Mouse (Mus musculus): ENCODE results near the gene Pde9a. TPM values are rescaled to one million over a fixed set of nuclear protein-coding genes. Genes with fewer than 3 reads are reported as not detected.
A peak's percentile ranks its signal among the peaks of the same experiment; 100 is the strongest.

Pde9a gene
- polyA plus RNA-seq, 1 experiment, result 74.3 TPM

- DNase-seq, result no peak
- Histone ChIP-seq H3K4me1 (ENCODE audit: control insufficient read depth, insufficient read depth, low read length) (no peaks in the 10 kb centered on the region), H3K36me3 (ENCODE audit: control insufficient read depth, insufficient read depth, low read length) (no peaks in the 10 kb centered on the region), H3K27me3 (replicated peaks; ENCODE audit: control insufficient read depth, insufficient read depth, low read length) (no peaks in the 10 kb centered on the region), H3K4me3 (ENCODE audit: insufficient read depth, low read depth, low read length) (no peak overlapping the region), H3K27ac (ENCODE audit: insufficient read depth, low read depth, low read length) (no peak overlapping the region)
- TF ChIP-seq POLR2A (IDR thresholded peaks at IDR 0.05; ENCODE audit: low read depth, low read length) (no peak), CTCF (conservative IDR thresholded peaks at IDR 0.05; ENCODE audit: insufficient read depth, insufficient read length, low read depth, low read length) (no peak)
- 58% methylated on average over 3 of the region's 3 CpGs for WGBS
Observed at GRCm38 (mm10) chr17:31419995-31420394, 34.0 kb downstream of the Pde9a start.

DNA sequence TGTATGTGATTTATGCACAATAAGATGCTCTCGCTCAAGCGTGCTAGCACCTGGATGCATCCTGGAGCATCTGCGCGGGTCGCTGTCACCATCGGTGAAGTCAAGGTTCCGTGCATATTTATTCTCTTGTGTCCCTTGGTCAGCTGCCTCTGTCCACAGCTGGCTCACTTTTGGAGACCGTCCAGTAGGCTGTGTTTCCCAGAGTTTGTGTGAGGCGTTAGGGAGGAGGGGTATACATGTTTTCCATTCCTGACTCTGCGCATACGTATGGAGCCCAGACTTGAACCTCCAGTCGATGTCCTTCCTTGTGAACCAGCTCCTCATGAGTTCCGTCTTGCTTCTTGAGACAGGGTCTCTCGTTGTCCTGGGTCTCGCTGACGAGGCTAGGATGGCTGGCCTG, 34.6 kb downstream of the Pde9a start:
- H3K27ac ChIP-seq (ENCODE audit: insufficient read depth, low read depth, low read length), result no peak overlapping the region
- H3K4me1 ChIP-seq (ENCODE audit: control insufficient read depth, insufficient read depth, low read length), result no peaks in the 10 kb centered on the region
- no peaks in the 10 kb centered on the region for H3K27me3 ChIP-seq (replicated peaks; ENCODE audit: control insufficient read depth, insufficient read depth, low read length)
- WGBS, result 80% methylated on average over 16 of the region's 16 CpGs
- no peak overlapping the region for H3K4me3 ChIP-seq (ENCODE audit: insufficient read depth, low read depth, low read length)
- no peaks in the 10 kb centered on the region for H3K36me3 ChIP-seq (ENCODE audit: control insufficient read depth, insufficient read depth, low read length)
- TF ChIP-seq CTCF (conservative IDR thresholded peaks at IDR 0.05; ENCODE audit: insufficient read depth, insufficient read length, low read depth, low read length), result no peak
- TF ChIP-seq POLR2A (IDR thresholded peaks at IDR 0.05; ENCODE audit: low read depth, low read length), result no peak
- no peak for DNase-seq

DNA sequence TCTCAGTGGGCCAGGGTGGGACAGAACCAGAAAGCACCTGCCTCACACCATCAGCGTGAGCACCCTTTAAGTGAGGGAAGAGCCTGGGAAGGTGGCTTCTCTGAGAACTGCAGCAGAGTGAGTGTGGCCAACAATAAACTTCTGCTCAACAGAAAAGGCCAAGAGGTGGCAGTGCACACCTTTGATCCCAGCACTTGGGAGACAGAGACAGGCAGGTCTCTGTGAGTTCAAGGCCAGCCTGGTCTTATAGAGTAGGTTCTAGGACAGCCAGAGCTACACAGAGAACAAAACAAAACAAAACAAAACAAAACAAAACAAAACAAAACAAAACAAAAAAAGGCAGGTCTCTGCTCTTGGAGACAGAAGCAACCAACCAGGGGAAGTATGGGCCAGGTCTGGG, 36.4 kb downstream of the Pde9a start:
- no peak for DNase-seq
- H3K4me1 ChIP-seq (ENCODE audit: control insufficient read depth, insufficient read depth, low read length), result no peaks in the 10 kb centered on the region
- no peak for TF ChIP-seq CTCF (conservative IDR thresholded peaks at IDR 0.05; ENCODE audit: insufficient read depth, insufficient read length, low read depth, low read length)
- TF ChIP-seq POLR2A (IDR thresholded peaks at IDR 0.05; ENCODE audit: low read depth, low read length), result no peak
- no peaks in the 10 kb centered on the region for H3K36me3 ChIP-seq (ENCODE audit: control insufficient read depth, insufficient read depth, low read length)
- H3K27me3 ChIP-seq (replicated peaks; ENCODE audit: control insufficient read depth, insufficient read depth, low read length), result no peaks in the 10 kb centered on the region
- 97% methylated on average over 1 of the region's 1 CpGs for WGBS
- H3K27ac ChIP-seq (ENCODE audit: insufficient read depth, low read depth, low read length), result no peak overlapping the region
- H3K4me3 ChIP-seq (ENCODE audit: insufficient read depth, low read depth, low read length), result no peak overlapping the region

GRCm38 (mm10) chr17:31423020-31423419, 37.0 kb downstream of the Pde9a start:
- TF ChIP-seq POLR2A (IDR thresholded peaks at IDR 0.05; ENCODE audit: low read depth, low read length), result no peak
- TF ChIP-seq CTCF (conservative IDR thresholded peaks at IDR 0.05; ENCODE audit: insufficient read depth, insufficient read length, low read depth, low read length), result no peak

GRCm38 (mm10) chr17:31424358-31424757, 38.3 kb downstream of the Pde9a start:
- 67% methylated on average over 4 of the region's 4 CpGs for WGBS
- Histone ChIP-seq H3K27ac (ENCODE audit: insufficient read depth, low read depth, low read length) (no peak overlapping the region), H3K4me1 (ENCODE audit: control insufficient read depth, insufficient read depth, low read length) (no peaks in the 10 kb centered on the region), H3K27me3 (replicated peaks; ENCODE audit: control insufficient read depth, insufficient read depth, low read length) (no peaks in the 10 kb centered on the region), H3K4me3 (ENCODE audit: insufficient read depth, low read depth, low read length) (no peak overlapping the region), H3K36me3 (ENCODE audit: control insufficient read depth, insufficient read depth, low read length) (no peaks in the 10 kb centered on the region)
- DNase-seq, result peak; percentile 56
- TF ChIP-seq POLR2A (IDR thresholded peaks at IDR 0.05; ENCODE audit: low read depth, low read length) (no peak), CTCF (conservative IDR thresholded peaks at IDR 0.05; ENCODE audit: insufficient read depth, insufficient read length, low read depth, low read length) (no peak)

More at GRCm38 (mm10) chr17:31423020-31423419, 37.0 kb downstream of the Pde9a start:
- Histone ChIP-seq H3K27ac (ENCODE audit: insufficient read depth, low read depth, low read length) (no peak overlapping the region), H3K27me3 (replicated peaks; ENCODE audit: control insufficient read depth, insufficient read depth, low read length) (no peaks in the 10 kb centered on the region), H3K4me3 (ENCODE audit: insufficient read depth, low read depth, low read length) (no peak overlapping the region), H3K4me1 (ENCODE audit: control insufficient read depth, insufficient read depth, low read length) (no peaks in the 10 kb centered on the region), H3K36me3 (ENCODE audit: control insufficient read depth, insufficient read depth, low read length) (no peaks in the 10 kb centered on the region)
- WGBS, result 34% methylated on average over 2 of the region's 2 CpGs
- no peak for DNase-seq

GRCm38 (mm10) chr17:31424798-31425197, 38.8 kb downstream of the Pde9a start:
- no peak for TF ChIP-seq CTCF (conservative IDR thresholded peaks at IDR 0.05; ENCODE audit: insufficient read depth, insufficient read length, low read depth, low read length)
- no peak for TF ChIP-seq POLR2A (IDR thresholded peaks at IDR 0.05; ENCODE audit: low read depth, low read length)
- DNase-seq, result no peak
- Histone ChIP-seq H3K27ac (ENCODE audit: insufficient read depth, low read depth, low read length) (no peak overlapping the region), H3K27me3 (replicated peaks; ENCODE audit: control insufficient read depth, insufficient read depth, low read length) (no peaks in the 10 kb centered on the region), H3K4me3 (ENCODE audit: insufficient read depth, low read depth, low read length) (no peak overlapping the region), H3K36me3 (ENCODE audit: control insufficient read depth, insufficient read depth, low read length) (no peaks in the 10 kb centered on the region), H3K4me1 (ENCODE audit: control insufficient read depth, insufficient read depth, low read length) (no peaks in the 10 kb centered on the region)
- 74% methylated on average over 8 of the region's 8 CpGs for WGBS

DNA sequence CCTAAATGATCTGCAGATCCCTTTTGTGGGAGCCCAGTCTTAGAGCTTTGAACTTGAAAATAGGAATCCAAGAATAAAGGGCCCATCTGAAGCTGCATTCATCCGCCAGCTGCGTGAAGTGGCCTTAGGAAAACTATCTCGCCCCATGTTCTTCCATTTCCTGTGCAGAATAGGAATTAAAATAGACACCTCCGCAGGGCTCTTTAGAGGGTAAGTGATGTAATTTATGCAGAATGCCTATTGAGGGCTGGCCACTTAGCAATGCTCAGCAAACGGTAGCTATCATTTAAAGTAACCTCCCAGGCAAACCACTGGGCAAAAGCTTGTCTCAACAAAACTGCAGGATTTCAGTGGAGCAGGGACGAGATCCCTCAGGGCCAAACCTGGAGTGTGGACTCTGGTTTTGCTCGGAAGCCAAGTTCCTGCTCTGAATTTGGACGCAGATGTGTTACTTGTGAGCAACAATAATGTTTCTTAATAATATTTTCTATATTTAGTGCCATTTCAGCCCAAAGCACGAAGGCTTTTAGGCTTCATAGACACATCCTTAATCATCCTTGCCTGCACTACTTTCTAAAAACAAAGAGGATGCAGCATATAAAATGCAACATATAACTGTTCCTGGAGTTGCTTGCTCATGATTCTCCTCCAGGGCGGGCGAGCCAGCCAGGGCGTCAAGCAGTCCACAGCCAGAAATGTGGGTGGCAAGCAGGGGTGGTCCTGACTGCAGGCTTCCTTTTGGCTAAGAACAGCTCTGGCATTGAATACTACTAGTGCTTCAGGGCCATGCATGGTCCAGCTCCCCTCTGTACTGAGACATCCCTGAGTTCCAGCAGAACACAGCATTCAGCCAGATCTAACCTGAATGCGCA, 40.1 kb downstream of the Pde9a start:
- TF ChIP-seq CTCF (conservative IDR thresholded peaks at IDR 0.05; ENCODE audit: insufficient read depth, insufficient read length, low read depth, low read length) (no peak), POLR2A (IDR thresholded peaks at IDR 0.05; ENCODE audit: low read depth, low read length) (no peak)
- H3K27ac ChIP-seq (ENCODE audit: insufficient read depth, low read depth, low read length), result no peak overlapping the region
- DNase-seq, result no peak
- H3K36me3 ChIP-seq (ENCODE audit: control insufficient read depth, insufficient read depth, low read length), result no peaks in the 10 kb centered on the region
- 74% methylated on average over 13 of the region's 13 CpGs for WGBS
- H3K4me3 ChIP-seq (ENCODE audit: insufficient read depth, low read depth, low read length), result no peak overlapping the region
- no peaks in the 10 kb centered on the region for H3K4me1 ChIP-seq (ENCODE audit: control insufficient read depth, insufficient read depth, low read length)
- H3K27me3 ChIP-seq (replicated peaks; ENCODE audit: control insufficient read depth, insufficient read depth, low read length), result no peaks in the 10 kb centered on the region
